Mouse (Mus musculus): ENCODE results near the gene Phykpl.

DNA sequence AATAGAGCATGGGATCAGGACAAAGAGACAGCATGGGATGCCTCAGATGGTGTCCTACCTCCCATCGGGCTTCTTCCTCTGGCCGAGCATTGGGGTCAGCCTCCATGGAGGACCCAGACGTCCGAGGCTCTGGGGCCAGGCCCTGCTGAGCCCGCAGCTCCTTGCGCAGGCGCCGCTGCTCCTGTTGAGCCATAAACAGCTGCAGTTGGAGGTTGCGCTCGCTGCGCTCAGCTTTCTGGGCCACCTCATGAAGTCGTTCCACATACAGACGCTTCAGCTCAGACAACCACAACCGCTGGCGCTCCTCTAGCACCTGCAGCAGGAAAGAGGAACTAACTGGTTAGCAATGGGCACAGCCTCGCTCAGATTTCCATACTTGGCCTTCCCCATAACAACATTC is 59.7 kb downstream of the Phykpl start:
- TF ChIP-seq CTCF (conservative IDR thresholded peaks at IDR 0.05; ENCODE audit: low read length) (no peak), NANOG (IDR thresholded peaks at IDR 0.05; ENCODE audit: borderline replicate concordance, low read length) (no peak), POU5F1 (IDR thresholded peaks at IDR 0.05; ENCODE audit: borderline replicate concordance, low read length) (no peak)
